Mouse (Mus musculus): ENCODE measurements at regions not wholly inside any gene's neighbourhood (a gene's known extent, or its start where the extent isn't known, plus 50 kb on each side); places are given as distances from the start of the nearest gene placed in this dataset.

GRCm38 (mm10) chr1:98161882-98162638 is 66.6 kb upstream of the Pam start:
- no peak for TF ChIP-seq CTCF (IDR thresholded peaks at IDR 0.05; ENCODE audit: low read depth)
- H3K36me3 ChIP-seq (ENCODE audit: insufficient read depth, low read length), result no peaks in the 10 kb centered on the region
- ATAC-seq (replicated peaks; ENCODE audit: low FRiP score, low read depth) (no peak), DNase-seq (ENCODE audit: low spot score) (no peak)
- no peak overlapping the region for H3K4me2 ChIP-seq (ENCODE audit: low read length)
- no peaks in the 10 kb centered on the region for H3K27me3 ChIP-seq (ENCODE audit: insufficient read depth, low read length)
- H3K4me1 ChIP-seq (replicated peaks; ENCODE audit: insufficient read depth, low read length), result no peaks in the 10 kb centered on the region
- H3K9ac ChIP-seq (ENCODE audit: low read depth, low read length), result no peak overlapping the region
- no peaks in the 10 kb centered on the region for H3K9me3 ChIP-seq (replicated peaks; ENCODE audit: low read length)
- H3K27ac ChIP-seq, result no peak overlapping the region
- WGBS, result 75% methylated on average over 5 of the region's 5 CpGs
- no peak overlapping the region for H3K4me3 ChIP-seq (replicated peaks; ENCODE audit: low read depth, low read length)

- no peaks in the 10 kb centered on the region for H3K36me3 ChIP-seq (ENCODE audit: insufficient read depth, low read length)
- H3K4me2 ChIP-seq (ENCODE audit: low read length), result no peak overlapping the region
- no peak overlapping the region for H3K9ac ChIP-seq (ENCODE audit: low read depth, low read length)
- TF ChIP-seq CTCF (IDR thresholded peaks at IDR 0.05; ENCODE audit: low read depth), result no peak
- no peaks in the 10 kb centered on the region for H3K9me3 ChIP-seq (replicated peaks; ENCODE audit: low read length)
- no peaks in the 10 kb centered on the region for H3K4me1 ChIP-seq (replicated peaks; ENCODE audit: insufficient read depth, low read length)
- H3K27ac ChIP-seq, result no peak overlapping the region
- H3K4me3 ChIP-seq (replicated peaks; ENCODE audit: low read depth, low read length), result no peak overlapping the region
- ATAC-seq (replicated peaks; ENCODE audit: low FRiP score, low read depth) (no peak), DNase-seq (ENCODE audit: low spot score) (no peak)
- no peaks in the 10 kb centered on the region for H3K27me3 ChIP-seq (ENCODE audit: insufficient read depth, low read length)
- 79% methylated on average over 2 of the region's 2 CpGs for WGBS
These were observed 63.5 kb upstream of the Pam start for GRCm38 (mm10) chr1:98158969-98159368.

- H3K9me3 ChIP-seq (replicated peaks; ENCODE audit: low read length), result no peaks in the 10 kb centered on the region
- no peak overlapping the region for H3K4me3 ChIP-seq (replicated peaks; ENCODE audit: low read depth, low read length)
- no peak overlapping the region for H3K4me2 ChIP-seq (ENCODE audit: low read length)
- WGBS, result 72% methylated on average over 3 of the region's 3 CpGs
- no peak overlapping the region for H3K9ac ChIP-seq (ENCODE audit: low read depth, low read length)
- no peak overlapping the region for H3K27ac ChIP-seq
- no peaks in the 10 kb centered on the region for H3K27me3 ChIP-seq (ENCODE audit: insufficient read depth, low read length)
- no peaks in the 10 kb centered on the region for H3K4me1 ChIP-seq (replicated peaks; ENCODE audit: insufficient read depth, low read length)
- no peaks in the 10 kb centered on the region for H3K36me3 ChIP-seq (ENCODE audit: insufficient read depth, low read length)
- no peak for TF ChIP-seq CTCF (IDR thresholded peaks at IDR 0.05; ENCODE audit: low read depth)
- DNase-seq (ENCODE audit: low spot score) (no peak), ATAC-seq (replicated peaks; ENCODE audit: low FRiP score, low read depth) (no peak)
These were observed 51.9 kb upstream of the Pam start for GRCm38 (mm10) chr1:98147361-98147760.
